Mouse (Mus musculus) liver, adult 2 months (tissue): ENCODE results near the gene Bet1l. TPM values are rescaled to one million over a fixed set of nuclear protein-coding genes. Genes with fewer than 3 reads are reported as not detected.
A peak's percentile ranks its signal among the peaks of the same experiment; 100 is the strongest.

ENCODE experiments used
- DNase-seq: peaks from one replicate; pipeline ENCODE4 v3.0.0-alpha.2; 2011; ENCODE audit warnings: low read depth, low spot score; ENCODE audit errors: extremely low read depth
- H3K27ac ChIP-seq: fragments of 200-500 bp; replicated peaks from 2 replicates; pipeline ENCODE4 v1.5.1; 2012; ENCODE audit warnings: low read depth, mild to moderate bottlenecking, control low read depth, inconsistent platforms, low read length; ENCODE audit not compliant: insufficient read depth
- H3K27me3 ChIP-seq: fragments of 200-500 bp; 2 replicates; pipeline ENCODE4 v1.6.1; 2012; ENCODE audit warnings: mild to moderate bottlenecking, moderate library complexity, low read length, inconsistent platforms; ENCODE audit not compliant: control insufficient read depth, insufficient read depth
- H3K36me3 ChIP-seq: fragments of 200-500 bp; 2 replicates; pipeline ENCODE4 v1.6.1; 2012; ENCODE audit warnings: low read length, inconsistent platforms; ENCODE audit not compliant: control insufficient read depth, insufficient read depth
- H3K4me1 ChIP-seq: fragments of 200-500 bp; 2 replicates; pipeline ENCODE4 v1.6.1; 2011; ENCODE audit warnings: low read length; ENCODE audit not compliant: control insufficient read depth, insufficient read depth
- H3K4me3 ChIP-seq: fragments of 200-500 bp; 2 replicates; pipeline ENCODE4 v1.5.1; 2011; ENCODE audit warnings: low read depth, mild to moderate bottlenecking, control low read depth, low read length, moderate library complexity; ENCODE audit not compliant: insufficient read depth
- H3K79me2 ChIP-seq: fragments of 200-500 bp; 2 replicates; pipeline ENCODE4 v1.6.1; 2012; ENCODE audit warnings: inconsistent platforms, mild to moderate bottlenecking, low read length, moderate library complexity; ENCODE audit not compliant: control insufficient read depth, insufficient read depth
- H3K9ac ChIP-seq: fragments of 200-500 bp; 2 replicates; pipeline ENCODE4 v1.6.1; 2012; ENCODE audit warnings: low read depth, mild to moderate bottlenecking, control low read depth, inconsistent platforms, low read length
- CTCF ChIP-seq: fragments of 200-500 bp; IDR thresholded peaks from 2 replicates; pipeline ENCODE4 v1.5.1; 2011; ENCODE audit warnings: low read depth, low read length, control low read depth
- POLR2A ChIP-seq: fragments of 200-500 bp; IDR thresholded peaks from 2 replicates; pipeline ENCODE4 v1.6.1; 2011; ENCODE audit warnings: low read length, control low read depth; ENCODE audit not compliant: insufficient read depth; ENCODE audit errors: extremely low read depth
- WGBS: fragments of 180-500 bp; shearing (Covaris S2); methylation state at CpG from one replicate; pipeline ENCODE4 v1.1.7; 2018; 5-methylcytosine and 5-hydroxymethylcytosine counted together
- polyA plus RNA-seq: library from polyadenylated mRNA; depleted of rRNA; stranded (reverse); fragments of >200 nt; gene quantifications from 2 replicates; pipeline ENCODE4 v1.2.3, GENCODE M21; 2012
- total RNA-seq: library from RNA; depleted of rRNA; stranded (reverse); fragments of >200 nt; gene quantifications from 2 replicates; pipeline ENCODE4 v1.2.3, GENCODE M21; 2014

Bet1l gene
- total and polyA plus RNA-seq, 2 experiments: 15.0 to 29.2 TPM

DNA sequence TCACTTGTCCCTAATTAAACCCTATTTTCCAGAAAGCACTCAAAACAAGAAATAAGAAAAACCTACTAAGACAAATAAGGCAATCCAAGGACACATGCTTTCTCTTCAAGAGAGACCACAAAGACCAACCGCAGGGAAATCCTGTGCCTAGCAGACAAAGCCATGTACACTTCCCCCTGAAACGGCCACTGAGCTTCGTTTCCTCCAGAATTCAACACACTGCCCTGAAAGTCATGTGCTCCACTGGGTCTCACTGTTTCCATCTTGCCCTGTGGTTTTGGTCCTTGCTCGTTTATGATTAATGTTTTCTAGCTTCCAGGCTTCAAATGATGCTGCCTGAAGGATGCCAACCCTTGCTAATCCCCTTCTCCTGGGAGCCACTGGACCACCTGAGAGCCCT is 16.8 kb upstream of the Bet1l start:
- 81% methylated on average over 4 of the region's 4 CpGs for WGBS
- no peak overlapping the region for H3K4me3 ChIP-seq
- H3K36me3 ChIP-seq: peaks cover 63% of the 10 kb centered on the region
- TF ChIP-seq CTCF: no peak
- no peak for TF ChIP-seq POLR2A
- H3K27me3 ChIP-seq: no peaks in the 10 kb centered on the region
- no peak for DNase-seq
- no peak overlapping the region for H3K9ac ChIP-seq
- H3K4me1 ChIP-seq: 0 out of 2 replicates have a peak, but pooled peaks cover 4% of the 10 kb centered on the region
- no peak overlapping the region for H3K27ac ChIP-seq
- H3K79me2 ChIP-seq: peaks cover 26% of the 10 kb centered on the region

DNA sequence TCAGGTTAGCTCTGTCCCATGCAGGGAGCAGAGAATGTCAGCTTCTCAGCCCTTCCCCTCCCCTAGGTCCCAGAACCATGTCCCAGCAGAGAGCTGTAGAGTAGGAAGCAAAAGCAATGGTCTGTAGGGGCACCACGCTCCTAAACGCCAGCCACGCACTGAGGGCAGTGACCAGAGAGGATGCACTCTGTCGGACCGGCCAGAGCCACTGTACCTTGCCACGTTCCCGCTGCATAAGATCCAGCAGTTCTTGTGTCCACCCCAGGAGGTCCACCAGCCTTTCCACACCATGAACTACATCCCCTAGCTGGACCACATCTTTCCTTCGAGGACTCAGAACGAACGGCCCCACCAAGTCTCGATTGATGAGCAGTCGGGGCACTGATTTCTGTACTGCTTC is 7.4 kb upstream of the Bet1l start:
- WGBS: 88% methylated on average over 12 of the region's 12 CpGs
- Histone ChIP-seq H3K4me3 (no peak overlapping the region), H3K27me3 (no peaks in the 10 kb centered on the region), H3K9ac (no peak overlapping the region), H3K79me2 (no peaks in the 10 kb centered on the region), H3K27ac (no peak overlapping the region), H3K36me3 (peaks cover 52% of the 10 kb centered on the region), H3K4me1 (no peaks in the 10 kb centered on the region)
- DNase-seq: no peak
- TF ChIP-seq POLR2A: no peak

DNA sequence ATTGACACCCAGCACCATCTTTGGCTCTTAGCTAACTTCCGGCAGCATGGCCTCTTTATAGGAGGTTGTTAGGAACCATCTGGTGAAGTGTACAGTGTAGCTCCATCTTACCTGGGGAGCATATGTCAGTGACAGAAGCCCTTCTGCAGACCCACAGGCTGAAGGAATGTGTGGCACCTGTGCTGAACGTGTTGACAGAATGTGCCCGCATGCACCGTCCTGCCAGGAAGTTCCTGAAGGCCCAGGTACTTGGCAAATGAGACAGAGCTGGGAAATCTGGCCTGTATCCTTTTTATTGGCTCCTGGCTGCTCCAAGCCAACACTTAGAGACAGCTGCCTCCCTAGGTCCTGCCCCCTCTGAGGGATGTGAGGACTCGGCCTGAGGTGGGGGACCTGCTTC is 3.4 kb upstream of the Bet1l start:
- H3K36me3 ChIP-seq: peaks cover 29% of the 10 kb centered on the region
- no peak overlapping the region for H3K4me3 ChIP-seq
- no peaks in the 10 kb centered on the region for H3K27me3 ChIP-seq
- WGBS: 81% methylated on average over 5 of the region's 5 CpGs
- H3K79me2 ChIP-seq: peaks cover 7% of the 10 kb centered on the region; the same call in 1 of the 2 replicates
- DNase-seq: no peak
- no peak overlapping the region for H3K27ac ChIP-seq
- H3K9ac ChIP-seq: no peak overlapping the region
- TF ChIP-seq POLR2A (no peak), CTCF (no peak)
- peaks cover 6% of the 10 kb centered on the region for H3K4me1 ChIP-seq

DNA sequence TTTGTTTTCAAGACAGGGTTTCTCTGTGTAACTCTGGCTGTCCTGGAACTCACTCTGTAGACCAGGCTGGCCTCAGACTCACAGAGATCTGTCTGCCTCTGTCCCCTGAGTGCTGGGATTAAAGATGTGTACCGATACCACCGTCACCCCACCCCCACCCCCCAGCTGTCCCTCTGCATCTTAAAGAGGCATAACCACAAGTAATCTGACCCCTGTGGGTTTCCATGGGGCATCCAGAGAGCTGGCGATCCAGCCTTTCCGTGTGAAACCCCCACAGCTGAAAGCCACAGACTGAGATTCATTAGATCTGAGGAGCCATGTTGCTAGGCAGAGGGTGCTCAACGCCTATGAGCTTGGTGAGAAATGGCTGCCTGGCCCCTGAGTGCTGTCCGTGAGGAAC is 2.6 kb upstream of the Bet1l start:
- H3K27me3 ChIP-seq: no peaks in the 10 kb centered on the region
- no peak overlapping the region for H3K27ac ChIP-seq
- H3K4me1 ChIP-seq: peaks cover 9% of the 10 kb centered on the region
- H3K9ac ChIP-seq: no peak overlapping the region
- DNase-seq: no peak
- TF ChIP-seq CTCF: no peak
- TF ChIP-seq POLR2A: no peak
- 89% methylated on average over 6 of the region's 6 CpGs for WGBS
- H3K4me3 ChIP-seq: no peak overlapping the region
- peaks cover 15% of the 10 kb centered on the region for H3K79me2 ChIP-seq
- peaks cover 23% of the 10 kb centered on the region for H3K36me3 ChIP-seq

DNA sequence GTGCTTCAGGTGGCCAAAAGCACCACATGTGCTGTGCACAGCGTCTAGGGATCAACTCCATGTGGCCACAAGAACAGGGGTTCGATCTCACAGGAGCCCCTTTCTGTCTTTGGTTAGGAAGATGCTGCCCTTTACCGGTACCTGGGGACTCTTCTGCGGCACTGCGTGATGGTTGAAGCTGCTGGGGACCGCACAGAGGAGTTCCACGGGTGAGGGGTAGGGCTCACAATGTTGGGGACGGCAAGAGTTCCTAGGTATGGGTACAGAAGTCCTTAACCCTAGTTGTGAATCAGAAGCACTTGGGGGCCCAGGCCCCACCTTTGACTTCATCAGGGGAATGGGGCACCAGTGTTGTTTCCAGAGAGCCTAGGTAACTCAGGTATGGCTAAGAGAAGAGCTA is 1.4 kb upstream of the Bet1l start:
- no peak for DNase-seq
- H3K36me3 ChIP-seq: peaks cover 19% of the 10 kb centered on the region
- H3K27ac ChIP-seq: no peak overlapping the region
- H3K79me2 ChIP-seq: peaks cover 21% of the 10 kb centered on the region
- H3K4me1 ChIP-seq: peaks cover 21% of the 10 kb centered on the region
- H3K9ac ChIP-seq: no peak overlapping the region
- H3K4me3 ChIP-seq: no peak overlapping the region
- H3K27me3 ChIP-seq: no peaks in the 10 kb centered on the region
- 96% methylated on average over 8 of the region's 8 CpGs for WGBS
- TF ChIP-seq POLR2A (no peak), CTCF (no peak)

DNA sequence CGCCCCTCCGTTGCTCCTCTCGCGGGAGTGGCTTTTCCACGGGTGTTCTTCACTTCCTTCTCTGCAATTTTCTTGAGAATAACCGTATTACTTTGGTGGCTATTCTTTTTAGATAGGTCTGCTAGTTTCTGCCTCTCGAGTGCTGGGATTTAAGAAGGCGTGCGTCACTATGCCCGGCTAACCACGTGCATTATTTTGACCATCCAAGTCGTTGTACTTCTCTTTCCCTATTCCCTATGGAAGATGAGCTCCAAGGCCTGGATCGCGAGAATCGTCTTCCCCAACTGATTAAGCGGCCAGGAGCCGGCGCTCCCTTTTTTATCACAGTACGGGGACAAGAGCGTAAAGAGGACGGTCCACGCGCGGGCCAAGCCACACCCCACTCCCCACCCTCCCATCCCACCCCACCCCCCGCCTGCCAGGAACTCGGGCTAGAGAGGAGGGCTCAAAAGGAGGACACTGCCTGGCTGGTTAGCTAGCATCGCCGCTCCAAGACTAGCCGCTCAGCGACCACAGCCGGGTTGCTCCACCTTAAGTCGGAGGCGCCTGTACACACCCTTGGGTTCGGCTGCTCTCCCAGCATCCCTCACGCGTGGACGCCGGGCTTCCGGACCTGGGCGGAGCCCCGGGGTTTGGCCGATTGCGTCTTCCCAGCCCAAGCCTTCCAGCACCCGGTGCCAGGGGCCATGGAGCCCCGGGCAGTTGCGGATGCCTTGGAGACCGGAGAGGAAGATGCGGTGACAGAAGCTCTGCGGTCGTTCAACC is 410 bp downstream of the Bet1l start, which contains the start of gene Ric8a:
TSS of gene Ric8a (plus strand) at position 173 of the 765 bp plus-strand sequence.
- peaks cover 30% of the 10 kb centered on the region for H3K79me2 ChIP-seq
- H3K27me3 ChIP-seq: no peaks in the 10 kb centered on the region
- peak within 1 kb of the TSS; percentile 97 for H3K27ac ChIP-seq
- peak within 1 kb of the TSS; percentile 91 for H3K9ac ChIP-seq
- TF ChIP-seq CTCF (no peak), POLR2A (peak; percentile 66)
- WGBS: under 1% methylated on average over 50 of the region's 50 CpGs
- DNase-seq: peak; percentile 80
- H3K4me1 ChIP-seq: peaks cover 35% of the 10 kb centered on the region
- H3K36me3 ChIP-seq: peaks cover 8% of the 10 kb centered on the region; the same call in 1 of the 2 replicates
- H3K4me3 ChIP-seq: peak within 1 kb of the TSS; percentile 92
